Mouse (Mus musculus) midbrain, embryonic 12.5 days (tissue): ENCODE results near the gene Tbc1d9. TPM values are rescaled to one million over a fixed set of nuclear protein-coding genes. Genes with fewer than 3 reads are reported as not detected.
A peak's percentile ranks its signal among the peaks of the same experiment; 100 is the strongest.

Source experiments
- ATAC-seq: fragments of 200-750 bp; cut with Nextera tagmentation; 2 replicates; pipeline ENCODE4 v1.8.0; 2017; ENCODE audit warnings: low read depth, moderate TSS enrichment, moderate library complexity; ENCODE audit not compliant: low FRiP score
- H3K27ac ChIP-seq: fragments of 300-500 bp; sonication (generic); replicated peaks from 2 replicates; pipeline ENCODE4 v1.5.1; 2016; ENCODE audit warnings: mild to moderate bottlenecking
- H3K27me3 ChIP-seq: fragments of 300-500 bp; sonication (generic); 2 replicates; pipeline ENCODE4 v1.6.1; 2016; ENCODE audit warnings: mild to moderate bottlenecking
- H3K36me3 ChIP-seq: fragments of 300-500 bp; sonication (generic); 2 replicates; pipeline ENCODE4 v1.6.1; 2016
- H3K4me1 ChIP-seq: fragments of 300-500 bp; sonication (generic); 2 replicates; pipeline ENCODE4 v1.6.1; 2016
- H3K4me2 ChIP-seq: fragments of 300-500 bp; sonication (generic); replicated peaks from 2 replicates; pipeline ENCODE4 v1.6.1; 2016; ENCODE audit warnings: mild to moderate bottlenecking, moderate library complexity
- H3K4me3 ChIP-seq: fragments of 300-500 bp; sonication (generic); 2 replicates; pipeline ENCODE4 v1.5.1; 2016; ENCODE audit warnings: mild to moderate bottlenecking
- H3K9ac ChIP-seq: fragments of 300-500 bp; sonication (generic); replicated peaks from 2 replicates; pipeline ENCODE4 v1.6.1; 2016; ENCODE audit warnings: mild to moderate bottlenecking, moderate library complexity
- H3K9me3 ChIP-seq: fragments of 300-500 bp; sonication (generic); 2 replicates; pipeline ENCODE4 v1.6.1; 2016; ENCODE audit warnings: mild to moderate bottlenecking
- WGBS: fragments of 180-500 bp; shearing (Covaris S2); methylation state at CpG from one replicate; pipeline ENCODE4 v1.1.7; 2016; 5-methylcytosine and 5-hydroxymethylcytosine counted together
- polyA plus RNA-seq: library from polyadenylated mRNA; unstranded; fragments of >200 nt; fragmentation: Nextera tagmentation; extraction: Ambion mirVana; gene quantifications from 2 replicates; pipeline ENCODE4 v1.2.1, GENCODE M21; 2016

Tbc1d9 gene
- polyA plus RNA-seq, 1 experiment from 2014 or later, result 12.3 TPM

DNA sequence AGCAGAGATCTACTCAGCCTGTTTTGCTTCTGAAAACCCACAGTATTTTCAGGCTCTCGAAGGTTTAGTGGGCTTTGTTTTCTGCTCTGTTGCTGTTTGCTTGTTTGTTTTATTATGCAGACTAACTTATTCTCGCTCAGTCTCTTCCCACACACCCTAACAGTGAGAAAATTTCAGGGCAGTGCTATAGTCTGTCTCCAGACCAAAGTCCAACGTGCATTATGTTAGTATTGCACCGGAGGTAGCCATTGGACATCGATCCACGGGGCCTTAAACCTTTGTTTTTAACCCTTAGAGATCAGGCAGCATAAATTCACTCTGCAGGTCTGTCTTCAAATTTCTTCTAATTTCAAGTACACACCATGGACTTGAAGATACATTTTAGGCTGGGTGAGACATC is 51.4 kb downstream of the Tbc1d9 start:
- 85% methylated on average over 6 of the region's 6 CpGs for WGBS

DNA sequence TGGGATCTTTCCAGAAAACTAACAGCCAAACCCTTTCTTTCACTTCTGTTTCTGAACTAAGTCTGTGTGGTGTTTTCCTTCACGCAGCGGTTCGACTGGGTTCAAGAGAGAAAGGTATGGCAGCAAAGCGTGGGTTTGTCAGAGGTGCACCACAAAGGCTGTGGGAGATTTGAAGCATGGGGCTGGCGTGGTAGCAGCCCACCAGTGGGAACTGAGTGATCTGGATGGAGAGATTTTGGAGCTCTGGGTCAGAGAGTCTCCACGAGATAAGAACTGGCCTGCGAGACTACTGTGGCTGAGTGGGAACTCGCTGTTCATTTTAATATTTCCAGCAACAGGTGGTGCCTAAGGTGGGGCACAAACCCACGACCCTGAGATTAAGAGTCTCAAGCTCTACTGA is 52.0 kb downstream of the Tbc1d9 start:
- Histone ChIP-seq H3K27ac (no peak overlapping the region), H3K4me1 (peaks cover 2% of the 10 kb centered on the region; the same call in 1 of the 2 replicates), H3K9me3 (no peaks in the 10 kb centered on the region), H3K4me3 (no peak overlapping the region), H3K4me2 (no peak overlapping the region), H3K36me3 (peaks cover 8% of the 10 kb centered on the region; the same call in 1 of the 2 replicates), H3K27me3 (no peaks in the 10 kb centered on the region), H3K9ac (no peak overlapping the region)
- 92% methylated on average over 9 of the region's 9 CpGs for WGBS
- ATAC-seq, result no peak

More for the DNA sequence above, 51.4 kb downstream of the Tbc1d9 start:
- Histone ChIP-seq H3K27me3 (no peaks in the 10 kb centered on the region), H3K27ac (no peak overlapping the region), H3K9me3 (no peaks in the 10 kb centered on the region), H3K4me1 (peaks cover 2% of the 10 kb centered on the region; the same call in 1 of the 2 replicates), H3K36me3 (peaks cover 15% of the 10 kb centered on the region), H3K4me3 (no peak overlapping the region), H3K4me2 (no peak overlapping the region), H3K9ac (no peak overlapping the region)
- no peak for ATAC-seq

DNA sequence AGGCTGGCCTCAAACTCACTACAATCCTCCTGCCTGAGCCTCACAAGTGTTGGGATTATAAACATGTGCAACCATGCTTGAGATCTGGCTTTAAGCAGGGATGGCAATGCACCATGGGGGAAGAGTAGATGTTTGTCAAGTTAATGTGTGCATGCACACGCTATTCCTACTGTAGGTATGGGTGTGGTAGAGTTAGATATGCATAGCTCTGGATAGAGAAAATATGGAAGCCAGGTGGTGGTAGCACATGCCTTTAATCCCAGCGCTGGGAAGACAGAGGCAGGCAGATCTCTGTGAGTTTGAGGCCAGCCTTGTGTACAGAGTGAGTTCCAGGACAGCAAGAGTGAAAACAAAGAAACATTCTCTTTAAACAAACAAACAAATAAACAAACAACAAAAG is 52.7 kb downstream of the Tbc1d9 start:
- no peak overlapping the region for H3K4me2 ChIP-seq
- H3K27ac ChIP-seq, result no peak overlapping the region
- 0 out of 2 replicates have a peak, but pooled peaks cover 4% of the 10 kb centered on the region for H3K36me3 ChIP-seq
- no peaks in the 10 kb centered on the region for H3K9me3 ChIP-seq
- peaks cover 2% of the 10 kb centered on the region; the same call in 1 of the 2 replicates for H3K4me1 ChIP-seq
- H3K9ac ChIP-seq, result no peak overlapping the region
- H3K27me3 ChIP-seq, result no peaks in the 10 kb centered on the region
- WGBS, result 95% methylated on average over 2 of the region's 2 CpGs
- H3K4me3 ChIP-seq, result no peak overlapping the region
- no peak for ATAC-seq

DNA sequence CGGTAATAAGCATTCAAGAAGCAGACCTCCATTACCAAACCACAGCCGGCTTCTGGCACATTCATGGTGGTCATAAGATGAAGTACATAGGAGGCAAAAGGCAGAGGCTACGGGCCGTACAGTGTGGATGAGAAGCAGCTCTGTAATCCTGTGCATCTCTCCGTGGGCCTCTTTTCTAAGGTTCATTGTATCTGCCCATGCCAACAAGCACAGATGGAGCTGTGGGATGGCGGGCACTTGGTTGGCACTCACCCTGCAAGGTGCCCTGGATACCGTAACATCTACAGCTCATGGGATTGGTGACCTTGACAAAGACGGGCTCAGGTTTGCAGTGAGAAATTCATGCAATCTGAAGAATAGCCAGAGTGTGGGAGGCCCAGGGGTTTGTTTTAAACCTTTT is 54.2 kb downstream of the Tbc1d9 start:
- H3K9me3 ChIP-seq, result no peaks in the 10 kb centered on the region
- ATAC-seq, result no peak
- H3K4me1 ChIP-seq, result peaks cover 2% of the 10 kb centered on the region; the same call in 1 of the 2 replicates
- H3K4me2 ChIP-seq, result no peak overlapping the region
- no peak overlapping the region for H3K9ac ChIP-seq
- no peak overlapping the region for H3K4me3 ChIP-seq
- WGBS, result 92% methylated on average over 8 of the region's 8 CpGs
- no peak overlapping the region for H3K27ac ChIP-seq
- no peaks in the 10 kb centered on the region for H3K27me3 ChIP-seq
- H3K36me3 ChIP-seq, result no peaks in the 10 kb centered on the region

DNA sequence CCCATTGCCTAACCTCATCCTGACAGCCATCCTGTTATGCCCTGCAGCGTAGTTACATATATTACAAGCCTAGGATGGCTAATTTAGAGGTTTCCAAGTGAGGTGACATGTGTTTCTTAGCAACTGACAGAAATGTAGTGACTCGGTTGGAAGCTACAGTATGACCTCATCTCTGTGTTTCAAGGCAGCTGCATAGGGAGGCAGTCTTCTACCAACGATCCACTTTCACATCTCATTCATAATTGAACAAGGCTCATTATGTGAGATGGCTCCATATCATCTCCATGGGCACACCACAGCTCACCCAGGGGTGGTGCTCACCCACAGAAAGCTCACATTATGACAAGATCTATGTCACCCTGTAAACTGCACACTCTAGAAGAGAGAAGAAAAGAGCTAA is 55.6 kb downstream of the Tbc1d9 start:
- 73% methylated on average over 3 of the region's 3 CpGs for WGBS
- Histone ChIP-seq H3K4me2 (no peak overlapping the region), H3K9me3 (no peaks in the 10 kb centered on the region), H3K4me3 (no peak overlapping the region), H3K27me3 (no peaks in the 10 kb centered on the region), H3K36me3 (no peaks in the 10 kb centered on the region), H3K4me1 (peaks cover 5% of the 10 kb centered on the region; the same call in 1 of the 2 replicates), H3K27ac (no peak overlapping the region), H3K9ac (no peak overlapping the region)
- no peak for ATAC-seq

DNA sequence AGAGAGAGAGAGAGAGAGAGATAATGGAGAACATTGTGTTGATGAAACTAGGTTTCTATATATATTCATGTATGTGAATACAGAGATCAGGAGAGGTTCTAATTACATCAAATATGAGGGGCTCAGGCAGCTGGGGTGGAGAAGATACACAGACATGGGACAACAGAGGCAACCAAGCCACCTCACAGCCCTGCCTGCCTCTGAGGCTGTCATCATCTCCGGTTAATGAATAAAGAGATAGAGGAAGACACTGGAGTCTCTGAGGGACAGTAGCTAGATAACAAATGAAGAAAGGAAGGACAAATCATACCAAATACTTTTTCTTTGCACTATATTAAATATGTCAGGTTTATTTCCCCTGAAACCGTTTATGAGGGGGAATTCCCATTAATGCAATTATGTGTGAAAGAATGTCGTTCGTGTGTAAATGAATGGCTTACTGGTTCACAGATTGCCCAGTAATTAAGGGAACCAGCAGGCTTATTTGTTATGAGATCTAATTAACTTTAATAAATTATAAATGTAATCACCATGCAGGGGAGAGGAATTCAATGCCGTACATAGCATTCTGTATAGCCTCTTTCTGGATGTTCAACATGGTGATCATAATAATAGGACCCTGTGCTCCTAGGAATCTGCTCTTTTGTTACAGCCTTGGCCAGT is 59.7 kb downstream of the Tbc1d9 start:
- Histone ChIP-seq H3K9ac (no peak overlapping the region), H3K4me3 (no peak overlapping the region), H3K9me3 (no peaks in the 10 kb centered on the region), H3K4me2 (no peak overlapping the region), H3K36me3 (no peaks in the 10 kb centered on the region), H3K4me1 (peaks cover 7% of the 10 kb centered on the region), H3K27me3 (no peaks in the 10 kb centered on the region), H3K27ac (0 out of 2 replicates have a peak overlapping the region, but pooled peaks have one; percentile 6)
- ATAC-seq, result no peak
- WGBS, result 77% methylated on average over 5 of the region's 5 CpGs

DNA sequence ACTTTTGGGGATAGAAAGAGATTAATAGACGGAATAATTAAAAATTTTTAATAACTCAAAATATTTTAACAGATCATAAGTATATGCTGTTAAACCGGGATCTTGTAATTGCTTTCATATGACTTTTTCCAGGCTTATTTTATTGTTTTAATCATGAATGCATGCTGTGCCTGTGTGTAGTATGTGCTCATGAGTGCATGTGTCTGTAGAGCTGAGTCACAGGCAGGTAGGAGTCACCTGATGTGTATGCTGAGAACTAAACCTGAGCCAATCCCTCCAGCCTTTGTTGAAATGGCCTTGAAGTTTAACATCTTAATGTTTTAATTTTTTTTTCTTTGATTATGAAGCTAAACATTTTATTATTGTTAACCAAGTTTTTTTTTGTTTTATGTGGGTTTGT is 60.4 kb downstream of the Tbc1d9 start:
- Histone ChIP-seq H3K4me3 (no peak overlapping the region), H3K4me2 (no peak overlapping the region), H3K27ac (no peak overlapping the region), H3K36me3 (no peaks in the 10 kb centered on the region), H3K4me1 (peaks cover 7% of the 10 kb centered on the region), H3K9me3 (no peaks in the 10 kb centered on the region), H3K27me3 (no peaks in the 10 kb centered on the region), H3K9ac (no peak overlapping the region)
- ATAC-seq, result no peak
- 87% methylated on average over 2 of the region's 2 CpGs for WGBS

DNA sequence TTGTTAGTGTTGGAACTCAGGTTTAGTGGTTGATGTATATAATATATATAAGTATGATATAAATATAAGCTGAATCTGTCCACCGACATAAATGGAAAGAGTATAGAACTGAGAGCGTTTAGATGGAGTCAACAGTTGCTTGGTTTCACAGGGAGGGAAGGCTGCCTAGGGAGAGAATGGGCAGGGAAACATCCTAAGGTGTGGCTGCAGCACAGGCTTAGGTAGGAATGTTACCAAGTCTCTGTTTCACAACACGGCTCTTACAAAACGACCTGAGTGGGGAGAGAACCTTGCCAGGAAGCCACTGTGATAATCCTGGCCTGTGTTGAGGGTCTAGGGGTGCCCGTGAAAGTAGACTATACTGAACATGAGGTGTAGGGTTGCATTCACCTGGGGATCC is 62.2 kb downstream of the Tbc1d9 start:
- no peak overlapping the region for H3K27ac ChIP-seq
- peaks cover 7% of the 10 kb centered on the region; the same call in 1 of the 2 replicates for H3K4me1 ChIP-seq
- H3K4me3 ChIP-seq, result no peak overlapping the region
- no peaks in the 10 kb centered on the region for H3K27me3 ChIP-seq
- no peak overlapping the region for H3K9ac ChIP-seq
- H3K36me3 ChIP-seq, result no peaks in the 10 kb centered on the region
- H3K9me3 ChIP-seq, result no peaks in the 10 kb centered on the region
- ATAC-seq, result no peak
- WGBS, result 93% methylated on average over 5 of the region's 5 CpGs
- no peak overlapping the region for H3K4me2 ChIP-seq

DNA sequence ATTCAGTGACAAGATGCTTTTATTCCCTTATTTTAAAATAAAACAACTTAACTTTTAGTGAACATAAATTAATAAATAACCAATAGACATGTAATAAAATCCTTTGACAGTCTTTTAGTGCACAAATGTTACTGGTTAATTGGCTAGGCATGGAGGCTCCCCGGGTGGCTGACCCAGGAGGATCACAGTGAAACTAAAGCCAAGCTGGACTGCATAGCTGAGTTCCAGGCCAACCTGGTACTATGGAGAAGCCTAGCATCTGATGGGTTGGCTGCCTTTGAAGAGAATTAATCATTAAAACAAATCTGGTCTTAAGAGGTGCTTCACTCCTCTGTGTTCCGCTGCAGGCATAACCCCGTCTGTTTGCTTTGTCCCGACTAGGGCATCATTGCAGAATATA is 67.9 kb downstream of the Tbc1d9 start:
- peaks cover 23% of the 10 kb centered on the region for H3K36me3 ChIP-seq
- 82% methylated on average over 4 of the region's 4 CpGs for WGBS
- no peak overlapping the region for H3K9ac ChIP-seq
- no peaks in the 10 kb centered on the region for H3K4me1 ChIP-seq
- H3K4me3 ChIP-seq, result no peak overlapping the region
- ATAC-seq, result no peak
- no peaks in the 10 kb centered on the region for H3K27me3 ChIP-seq
- no peaks in the 10 kb centered on the region for H3K9me3 ChIP-seq
- no peak overlapping the region for H3K4me2 ChIP-seq
- no peak overlapping the region for H3K27ac ChIP-seq

DNA sequence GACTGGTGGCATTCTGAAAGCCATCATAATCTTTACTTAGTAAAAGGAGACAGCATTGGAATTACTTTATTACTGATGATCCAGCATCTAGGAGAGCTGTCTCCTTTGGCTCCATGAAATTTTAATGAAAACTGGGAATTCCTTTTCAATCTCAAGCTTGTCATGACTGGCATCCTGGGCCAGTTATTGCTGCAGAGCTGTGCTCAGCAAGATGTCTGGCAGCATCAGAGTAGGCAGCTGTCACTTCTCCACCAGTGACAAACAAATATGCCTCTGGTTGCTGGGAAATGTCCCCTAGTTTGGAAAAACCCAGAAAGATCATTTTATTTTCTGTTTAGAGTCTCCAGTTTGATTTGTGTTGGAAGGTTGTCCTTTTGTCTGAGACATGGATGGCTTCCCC is 74.2 kb downstream of the Tbc1d9 start:
- H3K36me3 ChIP-seq, result peaks cover 38% of the 10 kb centered on the region
- H3K27ac ChIP-seq, result no peak overlapping the region
- no peak overlapping the region for H3K9ac ChIP-seq

DNA sequence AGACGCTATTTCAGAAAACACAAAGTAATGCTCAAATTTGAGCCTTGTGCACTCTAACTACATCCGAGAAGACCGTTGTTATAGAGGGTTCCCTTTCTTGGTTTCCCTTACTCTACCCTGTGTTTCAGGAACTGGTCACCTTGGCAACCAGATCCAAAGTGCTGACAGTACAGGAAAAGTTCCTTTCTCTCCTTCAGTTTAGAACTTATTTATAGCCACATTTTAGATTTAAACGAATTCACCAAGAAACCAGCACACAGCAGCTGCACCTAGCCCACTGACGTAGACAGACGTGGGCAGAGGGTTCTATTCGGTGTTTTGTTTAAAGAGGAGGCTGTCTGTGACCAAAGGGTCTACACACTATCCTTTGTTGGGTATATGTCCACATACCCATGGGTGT is 79.0 kb downstream of the Tbc1d9 start:
- H3K36me3 ChIP-seq, result peaks cover 26% of the 10 kb centered on the region
- no peak overlapping the region for H3K27ac ChIP-seq
- H3K9ac ChIP-seq, result no peak overlapping the region
- ATAC-seq, result no peak
- no peak overlapping the region for H3K4me2 ChIP-seq
- no peaks in the 10 kb centered on the region for H3K27me3 ChIP-seq
- no peak overlapping the region for H3K4me3 ChIP-seq
- no peaks in the 10 kb centered on the region for H3K4me1 ChIP-seq
- no peaks in the 10 kb centered on the region for H3K9me3 ChIP-seq
- 95% methylated on average over 7 of the region's 7 CpGs for WGBS

More for the DNA sequence above, 74.2 kb downstream of the Tbc1d9 start:
- Histone ChIP-seq H3K27me3 (no peaks in the 10 kb centered on the region), H3K9me3 (no peaks in the 10 kb centered on the region), H3K4me1 (no peaks in the 10 kb centered on the region), H3K4me2 (no peak overlapping the region), H3K4me3 (no peak overlapping the region)
- ATAC-seq, result no peak

DNA sequence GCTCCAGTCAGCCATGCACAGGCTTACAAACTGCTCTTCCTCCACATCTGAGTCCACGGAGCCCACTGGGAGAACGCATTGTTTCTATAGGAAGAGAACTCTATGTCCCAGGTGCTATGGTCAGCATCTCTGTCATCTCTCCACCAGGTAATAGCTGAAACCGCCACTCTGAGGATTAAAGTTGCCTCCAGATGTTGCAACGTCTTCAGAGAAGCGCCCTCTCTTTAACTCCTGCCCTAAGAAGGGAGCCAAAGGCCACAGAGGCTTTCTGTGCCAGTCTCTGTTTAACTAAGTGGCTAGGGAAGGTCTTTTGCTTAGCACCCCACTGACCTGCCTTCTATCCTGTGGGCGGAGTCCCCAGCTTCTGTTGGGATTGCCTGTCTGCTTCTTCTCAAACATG is 85.7 kb downstream of the Tbc1d9 start:
- H3K27me3 ChIP-seq, result no peaks in the 10 kb centered on the region
- no peak overlapping the region for H3K4me2 ChIP-seq
- peaks cover 18% of the 10 kb centered on the region for H3K4me1 ChIP-seq
- no peak overlapping the region for H3K4me3 ChIP-seq
- peaks cover 43% of the 10 kb centered on the region for H3K36me3 ChIP-seq
- H3K27ac ChIP-seq, result peak overlapping the region; percentile 54; the same call in 1 of the 2 replicates
- no peaks in the 10 kb centered on the region for H3K9me3 ChIP-seq
- no peak overlapping the region for H3K9ac ChIP-seq
- ATAC-seq, result no peak
- 81% methylated on average over 6 of the region's 6 CpGs for WGBS
